Mouse (Mus musculus): ENCODE measurements around the gene Pxn.

DNA sequence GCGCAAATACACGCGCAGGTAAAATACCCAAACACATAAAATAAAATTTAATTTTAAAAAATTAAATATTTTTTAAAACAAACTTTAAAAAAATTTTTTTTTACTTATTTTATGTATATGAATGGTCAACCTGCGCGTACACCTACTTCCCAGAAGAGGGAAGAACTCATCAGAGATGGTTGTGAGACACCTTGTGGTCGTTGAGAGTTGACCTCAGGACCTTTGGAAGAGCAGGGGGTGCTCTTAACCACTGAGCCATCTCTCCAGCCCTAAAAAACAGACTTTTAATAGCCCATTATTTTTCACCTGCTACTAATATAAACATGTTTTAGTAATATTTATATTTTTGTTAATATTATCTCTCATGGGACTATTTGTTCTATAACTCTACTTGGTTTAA is 23.1 kb upstream of the Pxn start:
- TF ChIP-seq ZNF384 (IDR thresholded peaks at IDR 0.05; ENCODE audit: low read depth, low read length) (no peak), MAFK (IDR thresholded peaks at IDR 0.05; ENCODE audit: insufficient read depth, low read depth, low read length) (no peak)
